Mouse (Mus musculus): Measurements from ENCODE around the gene Gpr179.
A peak's percentile ranks its signal among the peaks of the same experiment; 100 is the strongest.
"Not testable (repeated sequence)": the region's sequence is repeated elsewhere in the genome, so short reads cannot be mapped to it uniquely, and the experiment has no call there.

Gene Gpr179

DNA sequence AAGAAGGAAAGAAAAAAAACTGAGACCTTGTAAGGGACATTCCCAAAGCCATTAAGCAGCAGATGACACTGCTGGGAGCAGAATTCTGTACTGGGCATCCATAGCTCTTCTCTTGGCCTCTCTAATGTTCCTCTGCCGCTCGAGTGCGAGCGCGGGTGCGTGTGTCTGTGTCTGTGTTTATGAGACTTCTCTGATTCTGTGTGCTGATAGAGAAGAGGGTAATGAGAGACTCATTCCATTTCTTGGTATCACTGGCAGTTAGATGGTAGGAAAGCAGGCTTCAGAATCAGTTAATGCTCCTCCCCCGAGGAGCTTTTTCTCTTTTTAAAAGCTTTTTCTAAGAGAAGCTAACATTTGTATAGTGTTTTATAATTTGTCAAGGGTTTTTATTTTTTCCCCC lies 3.4 kb upstream of the Gpr179 start:
- no peak for DNase-seq (ENCODE audit: low spot score)

DNA sequence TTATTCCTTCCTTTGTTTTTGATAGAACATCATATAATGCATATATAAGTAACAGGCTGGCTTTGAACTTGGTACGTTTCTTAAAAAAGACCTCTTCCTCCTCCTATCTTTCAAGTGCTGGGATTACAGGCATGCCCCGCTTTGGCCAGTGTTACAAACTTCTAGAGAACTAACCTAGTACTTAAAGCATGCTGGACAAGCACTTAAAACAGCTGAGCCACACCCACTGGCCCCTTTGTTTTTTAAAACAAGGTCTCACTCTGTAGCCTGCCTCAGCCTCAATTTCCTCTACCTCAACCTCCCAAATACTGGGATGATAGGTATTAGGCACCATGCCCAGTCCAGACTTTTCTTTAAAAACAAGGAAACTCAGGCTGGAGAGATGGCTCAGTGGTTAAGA lies 2.8 kb upstream of the Gpr179 start:
- DNase-seq (ENCODE audit: low spot score): no peak

DNA sequence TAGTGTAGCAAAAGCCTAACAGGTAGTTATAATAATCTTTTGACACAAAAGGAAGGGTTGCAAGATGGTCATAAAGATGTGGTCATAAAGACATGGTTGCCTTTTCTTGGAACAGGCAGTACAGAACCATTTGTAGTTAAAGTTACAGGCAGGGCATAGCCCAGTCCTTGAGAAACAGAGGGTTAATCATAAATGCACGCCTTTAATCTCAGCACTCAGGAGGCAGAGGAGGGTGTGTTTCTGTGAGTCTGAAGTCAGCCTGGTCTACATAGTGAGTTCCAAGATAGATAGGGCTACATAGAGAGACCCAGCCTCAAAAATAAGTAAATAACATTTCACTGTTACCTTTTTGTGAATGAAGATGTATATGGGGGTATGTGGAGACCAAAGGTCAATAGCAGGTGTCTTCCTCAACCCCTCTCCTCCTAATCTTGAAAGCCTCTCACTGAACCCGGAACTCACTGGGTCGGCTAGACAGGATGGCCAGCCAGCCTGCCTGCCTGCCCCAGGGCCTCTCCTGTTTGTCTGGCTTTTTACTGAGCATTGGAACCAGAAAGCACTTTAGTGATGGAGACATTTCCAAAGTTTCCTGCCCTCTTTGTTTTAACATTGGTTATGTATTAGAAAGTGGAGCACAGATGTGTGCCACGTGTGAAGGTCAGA lies 1.2 kb upstream of the Gpr179 start:
- DNase-seq (ENCODE audit: low spot score): no peak

DNA sequence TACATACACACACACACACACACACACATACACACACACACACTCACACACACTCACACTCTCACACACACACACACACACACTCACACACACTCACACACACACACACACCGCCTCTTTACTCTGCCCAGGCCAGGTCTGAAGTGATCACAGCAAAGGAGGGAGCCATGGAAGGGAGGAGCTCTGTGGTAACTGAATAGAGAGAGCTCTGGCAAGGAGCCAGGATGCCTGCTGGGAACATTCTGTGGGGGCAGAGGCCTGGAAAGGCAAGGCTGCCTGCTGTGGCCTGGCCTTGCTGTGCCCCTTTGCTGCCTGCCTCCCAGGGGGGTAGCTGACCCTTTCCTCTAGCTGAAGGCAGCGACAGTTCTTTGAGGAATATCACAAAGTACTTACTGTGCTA lies 1.8 kb downstream of the Gpr179 start:
- DNase-seq (ENCODE audit: low spot score): peak; percentile 88

- DNase-seq (ENCODE audit: low spot score): no peak
Measured at GRCm38 (mm10) chr11:97347291-97347690, 4.6 kb downstream of the Gpr179 start.

DNA sequence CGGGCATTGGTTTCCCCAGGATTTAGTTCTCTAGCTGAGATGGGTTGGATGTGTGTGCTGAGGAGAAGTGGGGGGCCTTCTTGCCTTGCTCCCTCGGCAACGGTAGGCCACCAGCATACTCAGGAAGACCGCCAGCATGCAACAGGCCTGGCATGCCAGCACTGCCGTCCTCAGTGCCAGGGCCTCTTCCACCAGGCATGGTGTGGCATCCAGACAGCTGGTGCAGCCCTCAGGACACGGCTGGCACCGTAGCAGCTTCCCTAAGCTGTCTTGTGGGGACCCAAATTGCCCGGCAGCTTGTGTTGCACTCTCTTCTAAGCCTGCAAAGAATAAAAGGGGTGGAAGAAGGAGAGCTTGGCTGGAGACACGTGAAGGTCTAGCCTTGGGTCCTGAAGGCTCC lies 5.5 kb downstream of the Gpr179 start:
- no peak for DNase-seq (ENCODE audit: low spot score)

DNA sequence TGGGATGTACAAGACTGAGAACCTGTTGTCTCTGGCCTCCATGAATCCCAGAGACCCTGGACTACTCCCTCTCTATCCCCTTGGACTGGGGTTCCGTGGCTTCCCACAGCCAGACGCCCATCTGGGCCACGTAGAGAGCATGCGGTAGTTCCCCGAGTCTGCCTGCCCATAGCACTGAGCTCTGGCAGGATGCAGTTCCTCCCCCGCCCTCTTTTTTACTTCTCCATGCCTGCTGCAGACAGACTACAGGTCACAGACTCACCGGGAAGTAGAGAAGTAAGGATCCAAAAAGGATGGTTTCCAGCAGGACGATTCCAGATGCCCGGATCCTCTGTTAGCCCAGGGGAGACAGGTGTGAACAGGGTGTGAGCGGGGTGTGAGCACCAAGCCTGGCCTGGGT lies 6.4 kb downstream of the Gpr179 start:
- DNase-seq (ENCODE audit: low spot score): no peak

DNA sequence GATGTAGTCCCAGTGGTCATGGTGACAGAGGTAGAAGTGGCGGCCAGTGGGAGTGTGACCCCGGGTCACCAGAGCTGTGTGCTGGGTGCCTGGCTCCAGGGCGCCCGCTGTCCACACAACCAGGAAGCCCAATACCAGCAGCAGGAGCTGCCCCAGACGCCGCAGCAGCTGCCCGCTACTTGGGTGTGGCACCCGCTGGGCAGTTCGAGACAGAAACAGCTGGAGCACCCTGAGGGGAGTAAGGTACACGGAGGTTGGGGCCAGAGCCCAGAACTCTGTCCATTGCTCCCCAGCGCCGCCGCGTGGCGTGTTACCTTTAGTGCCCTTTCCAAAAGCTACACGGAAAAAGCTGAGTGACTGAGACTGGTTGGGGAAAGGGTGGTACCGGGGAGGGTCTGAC lies 8.3 kb downstream of the Gpr179 start:
- DNase-seq (ENCODE audit: low spot score): no peak

- no peak for DNase-seq (ENCODE audit: low spot score)
Measured at GRCm38 (mm10) chr11:97343175-97343574, 8.7 kb downstream of the Gpr179 start.

GRCm38 (mm10) chr11:97338977-97339315 lies 12.9 kb downstream of the Gpr179 start:
- peak; percentile 73 for DNase-seq (ENCODE audit: low spot score)

- DNase-seq (ENCODE audit: low spot score): no peak
Measured at GRCm38 (mm10) chr11:97338302-97338976, 13.4 kb downstream of the Gpr179 start.

- no peak for DNase-seq (ENCODE audit: low spot score)
Measured at GRCm38 (mm10) chr11:97337363-97337762, 14.5 kb downstream of the Gpr179 start.

GRCm38 (mm10) chr11:97336751-97337345 lies 15.0 kb downstream of the Gpr179 start:
- no peak for DNase-seq (ENCODE audit: low spot score)

- no peak for DNase-seq (ENCODE audit: low spot score)
Measured at GRCm38 (mm10) chr11:97336238-97336637, 15.6 kb downstream of the Gpr179 start.

DNA sequence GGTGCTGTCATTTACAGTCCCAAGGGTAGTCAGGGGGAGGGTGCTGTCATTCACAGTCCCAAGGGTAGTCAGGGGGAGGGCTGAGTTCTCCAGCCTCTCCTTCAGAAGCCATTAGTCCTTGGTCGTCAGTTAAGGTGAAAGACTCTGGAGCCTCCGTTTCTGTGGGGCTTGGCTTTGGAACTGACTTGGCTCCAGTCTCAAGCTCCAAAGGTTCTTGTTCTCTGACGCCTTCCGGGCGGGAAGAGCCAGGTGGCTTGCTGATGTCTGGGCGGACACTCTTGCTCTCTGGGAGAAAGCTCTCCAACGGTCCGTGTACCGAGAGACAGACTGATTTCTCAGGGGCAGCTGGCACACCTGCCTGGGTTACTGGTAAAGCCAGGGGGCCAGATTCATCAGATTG lies 17.5 kb downstream of the Gpr179 start:
- no peak for DNase-seq (ENCODE audit: low spot score)

GRCm38 (mm10) chr11:97333896-97334295 lies 18.0 kb downstream of the Gpr179 start:
- DNase-seq (ENCODE audit: low spot score): no peak

GRCm38 (mm10) chr11:97333044-97333443 lies 18.8 kb downstream of the Gpr179 start:
- no peak for DNase-seq (ENCODE audit: low spot score)

DNA sequence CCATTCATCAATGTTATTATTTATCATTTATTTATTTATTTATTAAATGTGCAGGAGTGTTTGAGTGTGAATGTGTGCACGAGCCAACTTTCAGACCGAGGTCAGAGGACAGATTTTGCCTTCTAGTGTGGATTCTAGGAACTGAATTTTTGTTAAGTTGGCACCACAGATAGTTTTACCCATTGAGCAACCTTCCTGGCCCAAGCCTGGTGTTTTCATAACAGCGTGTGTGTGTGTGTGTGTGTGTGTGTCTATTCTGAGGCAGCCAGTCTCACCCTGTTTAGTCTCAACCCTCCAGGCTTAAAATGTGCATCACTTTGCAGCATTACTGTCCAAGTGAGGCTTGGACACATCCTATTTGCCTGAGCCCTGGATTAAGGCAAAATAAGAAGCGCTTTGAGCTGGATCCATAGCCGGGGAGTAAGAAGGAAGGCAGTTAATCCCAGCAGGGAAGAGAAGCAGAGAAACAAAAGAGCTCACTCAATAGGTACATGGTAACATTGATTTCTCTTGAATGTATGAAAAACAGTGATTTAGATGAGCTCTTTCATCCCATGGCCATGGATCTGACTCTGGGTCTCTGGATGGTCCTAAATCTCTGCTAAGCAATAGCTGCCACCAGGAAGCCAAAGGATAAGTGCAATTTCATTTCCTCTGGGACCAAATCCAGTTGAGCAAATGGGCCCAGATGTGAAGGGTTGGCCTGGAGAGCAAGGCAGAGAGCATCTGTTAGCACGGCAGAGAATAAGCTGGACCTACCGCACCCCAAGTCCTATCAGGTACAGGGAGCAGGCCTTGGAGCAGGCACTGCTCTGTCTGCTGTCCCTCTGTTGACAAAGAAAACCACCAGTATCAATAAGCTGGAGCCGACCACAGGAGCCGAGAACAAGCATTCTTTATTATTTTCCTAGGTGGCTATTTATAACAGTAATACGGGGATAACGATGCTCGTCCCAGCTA lies 20.4 kb downstream of the Gpr179 start:
- DNase-seq (ENCODE audit: low spot score): no peak

DNA sequence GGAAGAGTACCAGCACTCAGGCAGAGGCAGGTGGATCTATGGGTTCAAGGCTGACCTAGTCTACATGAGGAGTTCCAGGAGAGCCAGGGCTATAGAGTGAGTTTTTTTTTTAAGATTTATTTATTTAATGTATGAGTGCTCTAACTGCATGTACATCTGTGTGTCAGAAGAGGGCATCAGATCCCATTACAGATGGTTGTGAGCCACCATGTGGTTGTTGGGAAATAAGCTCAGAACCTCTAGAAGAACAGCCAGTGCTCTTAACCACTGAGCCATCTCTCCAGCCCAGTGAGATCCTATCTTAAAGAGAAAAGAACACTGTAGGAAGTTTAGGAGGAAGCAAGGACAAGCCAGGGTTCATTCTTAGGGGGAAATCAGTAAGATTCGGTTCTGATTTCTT lies 21.6 kb downstream of the Gpr179 start:
- no peak for DNase-seq (ENCODE audit: low spot score)

DNA sequence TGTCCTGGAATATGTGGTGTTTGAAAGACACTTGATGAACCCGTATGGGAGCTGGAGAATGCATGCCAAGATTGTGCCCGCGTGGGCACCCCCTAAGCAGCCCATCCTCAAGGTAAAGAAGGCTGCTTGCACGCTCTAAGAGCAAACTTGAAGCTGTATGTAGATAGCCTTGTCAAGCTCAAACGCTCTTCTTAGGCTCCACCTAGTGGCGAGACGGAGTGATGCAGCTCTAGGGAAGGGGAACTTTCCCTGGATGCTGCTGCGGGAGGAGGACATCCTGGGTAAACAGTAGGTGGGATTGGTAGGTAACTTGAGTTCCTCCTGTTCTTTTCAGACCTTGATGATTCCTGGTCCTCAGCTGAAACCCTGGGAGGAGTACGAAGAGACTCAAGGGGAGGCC lies 23.7 kb downstream of the Gpr179 start:
- DNase-seq (ENCODE audit: low spot score): no peak

GRCm38 (mm10) chr11:97325224-97325623 lies 26.7 kb downstream of the Gpr179 start:
- DNase-seq (ENCODE audit: low spot score): no peak

GRCm38 (mm10) chr11:97321894-97322600 lies 29.8 kb downstream of the Gpr179 start:
- not testable (repeated sequence) for DNase-seq (ENCODE audit: low spot score)

Measured in ovary, adult 18-20 months (tissue).